Mouse (Mus musculus) heart, embryonic 13.5 days (tissue): ENCODE data around the gene Nup210l. TPM values are rescaled to one million over a fixed set of nuclear protein-coding genes. Genes with fewer than 3 reads are reported as not detected.
"Not testable (repeated sequence)": the region's sequence is repeated elsewhere in the genome, so short reads cannot be mapped to it uniquely, and the experiment has no call there.

Source experiments
- ATAC-seq: fragments of 200-750 bp; cut with Nextera tagmentation; 2 replicates; pipeline ENCODE4 v1.8.0; 2017; ENCODE audit warnings: moderate TSS enrichment; ENCODE audit not compliant: insufficient number of reproducible peaks, low FRiP score, low TSS enrichment; ENCODE audit errors: extremely low read depth
- H3K27ac ChIP-seq: fragments of 300-500 bp; sonication (generic); replicated peaks from 2 replicates; pipeline ENCODE4 v1.5.1; 2015; ENCODE audit warnings: moderate library complexity, mild to moderate bottlenecking, inconsistent platforms
- H3K27me3 ChIP-seq: fragments of 300-500 bp; sonication (generic); replicated peaks from 2 replicates; pipeline ENCODE4 v1.6.1; 2015; ENCODE audit warnings: mild to moderate bottlenecking, inconsistent platforms
- H3K36me3 ChIP-seq: fragments of 300-500 bp; sonication (generic); 2 replicates; pipeline ENCODE4 v1.6.1; 2015; ENCODE audit warnings: mild to moderate bottlenecking, inconsistent platforms
- H3K4me1 ChIP-seq: fragments of 300-500 bp; sonication (generic); 2 replicates; pipeline ENCODE4 v1.6.1; 2015; ENCODE audit warnings: inconsistent platforms
- H3K4me2 ChIP-seq: fragments of 300-500 bp; sonication (generic); 2 replicates; pipeline ENCODE4 v1.6.1; 2015; ENCODE audit warnings: inconsistent platforms, mild to moderate bottlenecking, moderate library complexity
- H3K4me3 ChIP-seq: fragments of 300-500 bp; sonication (generic); 2 replicates; pipeline ENCODE4 v1.5.1; 2015; ENCODE audit warnings: moderate library complexity, mild to moderate bottlenecking, inconsistent platforms
- H3K9ac ChIP-seq: fragments of 300-500 bp; sonication (generic); 2 replicates; pipeline ENCODE4 v1.6.1; 2015; ENCODE audit warnings: inconsistent platforms, mild to moderate bottlenecking, moderate library complexity
- H3K9me3 ChIP-seq: fragments of 300-500 bp; sonication (generic); 2 replicates; pipeline ENCODE4 v1.6.1; 2016; ENCODE audit warnings: inconsistent platforms
- WGBS: fragments of 180-500 bp; shearing (Covaris S2); methylation state at CpG from one replicate; pipeline ENCODE4 v1.1.7; 2015; ENCODE audit warnings: mixed read lengths; 5-methylcytosine and 5-hydroxymethylcytosine counted together
- polyA plus RNA-seq: library from polyadenylated mRNA; unstranded; fragments of >200 nt; fragmentation: Nextera tagmentation; extraction: Ambion mirVana; gene quantifications from 2 replicates; pipeline ENCODE4 v1.2.1, GENCODE M21; 2015

Gene Nup210l
- polyA plus RNA-seq, 1 experiment from 2014 or later: 0.31 TPM

- Histone ChIP-seq H3K36me3 (peaks cover 91% of the 10 kb centered on the region), H3K27me3 (no peaks in the 10 kb centered on the region), H3K9me3 (no peaks in the 10 kb centered on the region), H3K4me1 (no peaks in the 10 kb centered on the region; the same call in 1 of the 2 replicates), H3K4me3 (no peak overlapping the region), H3K27ac (no peak overlapping the region), H3K4me2 (no peak overlapping the region), H3K9ac (no peak overlapping the region)
- 80% methylated on average over 5 of the region's 5 CpGs for WGBS
- ATAC-seq: no peak
Observed at GRCm38 (mm10) chr3:90097928-90098327, 6.0 kb upstream of the Nup210l start.

DNA sequence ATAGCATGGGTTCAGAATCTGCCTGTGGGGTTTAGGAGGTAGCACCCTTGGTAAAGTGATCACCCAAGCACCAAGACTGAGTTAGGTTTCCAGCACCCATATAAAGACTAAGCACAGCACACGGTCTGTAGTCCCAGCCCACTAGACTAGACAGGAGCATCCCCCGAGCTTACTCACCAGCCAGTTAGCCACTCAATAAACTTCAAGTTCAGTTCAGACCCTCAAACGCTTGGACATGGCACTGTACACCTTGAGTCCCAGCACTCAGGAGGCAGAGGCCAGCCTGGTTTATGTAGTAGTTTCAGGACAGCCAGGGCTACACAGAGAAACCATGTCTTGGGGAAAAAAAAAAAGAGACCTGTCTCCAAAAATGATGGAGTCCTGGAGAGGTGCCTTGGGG, 2.9 kb upstream of the Nup210l start:
- Histone ChIP-seq H3K4me2 (no peak overlapping the region), H3K4me3 (no peak overlapping the region), H3K9ac (no peak overlapping the region), H3K36me3 (peaks cover 64% of the 10 kb centered on the region), H3K4me1 (no peaks in the 10 kb centered on the region), H3K27ac (no peak overlapping the region), H3K27me3 (no peaks in the 10 kb centered on the region), H3K9me3 (no peaks in the 10 kb centered on the region)
- 84% methylated on average over 3 of the region's 3 CpGs for WGBS
- ATAC-seq: no peak

DNA sequence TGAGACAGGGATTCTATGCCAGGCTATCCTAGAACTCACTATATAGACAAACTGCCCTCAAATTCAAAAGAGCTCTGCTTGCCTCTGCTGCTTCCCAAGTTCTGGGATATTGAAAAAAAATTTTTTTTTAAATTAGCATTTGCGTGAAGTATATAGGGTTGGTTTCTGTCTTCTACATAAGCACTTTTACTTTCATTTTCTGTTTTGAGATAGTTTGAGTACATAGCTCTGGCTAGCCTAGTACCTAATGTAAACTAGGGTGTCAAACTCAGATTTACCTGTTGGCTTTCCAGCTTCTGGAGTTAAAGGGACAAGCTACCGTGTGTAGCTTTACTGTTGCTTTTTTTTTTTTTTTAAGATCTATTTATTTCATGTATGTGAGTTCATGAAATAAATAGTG, 2.3 kb upstream of the Nup210l start:
- no peaks in the 10 kb centered on the region for H3K9me3 ChIP-seq

DNA sequence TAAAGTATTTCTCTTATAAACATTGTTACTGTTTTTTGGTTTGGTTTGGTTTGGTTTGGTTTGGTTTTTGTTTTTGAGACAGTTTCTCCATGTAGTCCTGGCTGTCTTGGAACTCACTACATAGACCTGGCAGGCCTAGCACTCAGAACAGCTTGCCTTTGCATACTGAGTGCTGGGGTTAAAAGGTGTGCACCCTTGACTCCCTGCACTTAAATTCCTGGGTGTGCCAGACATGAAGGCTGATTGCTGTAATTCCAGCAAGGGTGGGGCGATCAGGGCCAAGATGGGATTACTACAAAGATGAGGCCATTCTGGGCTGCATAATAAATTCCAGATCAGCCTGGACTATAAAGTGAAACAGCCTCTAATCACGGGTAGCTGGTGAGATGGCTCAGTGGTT, 1.7 kb upstream of the Nup210l start:
- Histone ChIP-seq H3K27me3 (no peaks in the 10 kb centered on the region), H3K4me2 (no peak overlapping the region), H3K27ac (no peak overlapping the region), H3K4me3 (no peak overlapping the region), H3K9me3 (no peaks in the 10 kb centered on the region), H3K4me1 (no peaks in the 10 kb centered on the region), H3K9ac (no peak overlapping the region), H3K36me3 (peaks cover 54% of the 10 kb centered on the region)
- ATAC-seq: no peak
- WGBS: 74% methylated on average over 2 of the region's 2 CpGs

More for the DNA sequence above, 2.3 kb upstream of the Nup210l start:
- Histone ChIP-seq H3K36me3 (peaks cover 58% of the 10 kb centered on the region), H3K27ac (no peak overlapping the region), H3K4me1 (no peaks in the 10 kb centered on the region), H3K27me3 (no peaks in the 10 kb centered on the region), H3K4me3 (no peak overlapping the region), H3K9ac (no peak overlapping the region), H3K4me2 (no peak overlapping the region)
- 89% methylated on average over 2 of the region's 2 CpGs for WGBS
- no peak for ATAC-seq

DNA sequence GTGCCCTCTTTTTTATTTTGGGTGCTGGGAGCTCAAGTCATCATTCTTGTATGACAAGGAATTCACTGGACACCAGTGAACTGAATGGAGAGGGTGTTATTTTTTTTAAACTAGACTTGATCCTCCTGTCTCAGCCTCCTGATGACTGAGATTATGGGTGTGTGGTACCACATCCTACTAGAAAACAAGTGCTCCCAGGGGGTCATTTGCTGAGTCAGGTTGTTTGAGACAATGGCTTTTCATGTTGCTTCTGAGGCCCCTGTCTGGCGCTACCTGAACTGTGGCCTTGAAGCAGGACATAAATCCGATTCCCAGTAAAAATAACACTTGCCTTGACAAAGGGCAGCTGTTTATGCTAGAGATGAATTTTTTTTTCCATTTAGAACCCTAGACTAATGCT, 756 bp upstream of the Nup210l start:
- no peak for ATAC-seq
- Histone ChIP-seq H3K9me3 (no peaks in the 10 kb centered on the region), H3K4me2 (no peak overlapping the region), H3K4me1 (no peaks in the 10 kb centered on the region), H3K36me3 (peaks cover 44% of the 10 kb centered on the region), H3K4me3 (no peak overlapping the region), H3K27me3 (no peaks in the 10 kb centered on the region), H3K9ac (no peak overlapping the region), H3K27ac (no peak overlapping the region)
- WGBS: 81% methylated on average over 2 of the region's 2 CpGs

DNA sequence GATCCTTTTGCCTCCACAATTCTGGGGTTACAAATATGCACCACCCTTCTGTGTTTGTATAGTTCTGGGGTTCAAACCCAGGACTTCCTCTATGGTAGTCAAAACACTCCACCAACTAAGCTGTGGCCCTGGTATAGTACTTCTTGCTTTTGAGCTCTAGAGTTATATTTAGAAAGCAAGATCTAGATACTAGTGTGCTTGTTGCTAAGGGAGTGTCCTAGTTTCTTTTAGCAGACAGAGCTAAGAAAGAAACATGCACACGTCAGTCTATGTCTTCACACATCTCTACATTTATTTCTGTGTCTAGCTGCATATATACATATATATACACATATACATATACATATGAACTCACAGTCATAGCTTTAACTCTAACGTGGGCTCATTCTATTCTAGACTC, 7.8 kb downstream of the Nup210l start:
- Histone ChIP-seq H3K9me3 (no peaks in the 10 kb centered on the region), H3K4me1 (peaks cover 7% of the 10 kb centered on the region; the same call in 1 of the 2 replicates), H3K9ac (no peak overlapping the region), H3K27ac (peak overlapping the region; percentile 66; the same call in 1 of the 2 replicates), H3K27me3 (no peaks in the 10 kb centered on the region), H3K4me3 (no peak overlapping the region), H3K4me2 (no peak overlapping the region), H3K36me3 (no peaks in the 10 kb centered on the region)
- ATAC-seq: no peak
- WGBS: 42% methylated on average over 2 of the region's 2 CpGs

- H3K4me3 ChIP-seq: no peak overlapping the region
- H3K9me3 ChIP-seq: no peaks in the 10 kb centered on the region
- H3K27me3 ChIP-seq: no peaks in the 10 kb centered on the region
- H3K27ac ChIP-seq: no peak overlapping the region
- no peak overlapping the region for H3K4me2 ChIP-seq
- no peak overlapping the region for H3K9ac ChIP-seq
- ATAC-seq: no peak
- WGBS: 52% methylated on average over 2 of the region's 2 CpGs
- H3K4me1 ChIP-seq: peaks cover 7% of the 10 kb centered on the region; the same call in 1 of the 2 replicates
- no peaks in the 10 kb centered on the region for H3K36me3 ChIP-seq
Observed at GRCm38 (mm10) chr3:90114342-90114741, 10.4 kb downstream of the Nup210l start.

DNA sequence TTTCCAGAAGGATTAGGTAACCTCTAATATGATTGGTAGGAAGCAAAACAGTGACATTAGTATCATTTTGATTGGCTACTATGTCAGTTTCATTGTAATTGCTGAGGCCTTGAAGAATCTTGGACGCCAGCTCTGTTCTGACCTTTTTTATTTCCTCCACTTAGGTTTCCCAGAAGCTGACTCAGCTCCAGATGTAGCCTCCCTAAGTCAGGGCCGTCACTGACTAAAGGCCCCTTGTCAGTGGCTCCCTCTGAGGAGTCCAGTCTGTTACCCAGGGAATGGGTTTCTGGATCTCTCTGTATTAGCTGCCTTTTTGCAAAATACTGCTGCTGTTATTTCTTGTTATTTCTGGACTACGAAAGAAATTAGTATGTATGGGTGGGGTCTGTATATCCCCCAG, 11.6 kb downstream of the Nup210l start:
- no peak overlapping the region for H3K4me3 ChIP-seq
- H3K9me3 ChIP-seq: no peaks in the 10 kb centered on the region
- H3K27me3 ChIP-seq: no peaks in the 10 kb centered on the region
- WGBS: 70% methylated on average over 3 of the region's 3 CpGs
- no peak overlapping the region for H3K4me2 ChIP-seq
- H3K4me1 ChIP-seq: peaks cover 7% of the 10 kb centered on the region; the same call in 1 of the 2 replicates
- no peak overlapping the region for H3K27ac ChIP-seq
- no peak overlapping the region for H3K9ac ChIP-seq
- no peak for ATAC-seq
- no peaks in the 10 kb centered on the region for H3K36me3 ChIP-seq

GRCm38 (mm10) chr3:90118132-90118790, 14.3 kb downstream of the Nup210l start:
- no peaks in the 10 kb centered on the region for H3K9me3 ChIP-seq
- ATAC-seq: no peak
- no peaks in the 10 kb centered on the region; the same call in 1 of the 2 replicates for H3K36me3 ChIP-seq
- H3K4me3 ChIP-seq: no peak overlapping the region
- 81% methylated on average over 13 of the region's 13 CpGs for WGBS
- no peak overlapping the region for H3K9ac ChIP-seq
- no peak overlapping the region for H3K27ac ChIP-seq
- no peak overlapping the region for H3K4me2 ChIP-seq
- H3K4me1 ChIP-seq: no peaks in the 10 kb centered on the region
- no peaks in the 10 kb centered on the region for H3K27me3 ChIP-seq

- whole genome bisulfite sequencing: 76% methylated on average over 5 of the region's 5 CpGs
- not testable (repeated sequence) for H3K9ac ChIP-seq, H3K36me3 ChIP-seq, H3K27me3 ChIP-seq, H3K4me3 ChIP-seq, H3K4me1 ChIP-seq, H3K9me3 ChIP-seq, H3K4me2 ChIP-seq, H3K27ac ChIP-seq, ATAC-seq
Observed at GRCm38 (mm10) chr3:90122036-90122435, 18.1 kb downstream of the Nup210l start.

GRCm38 (mm10) chr3:90125710-90126109, 21.8 kb downstream of the Nup210l start:
- no peaks in the 10 kb centered on the region for H3K4me1 ChIP-seq
- H3K9ac ChIP-seq: no peak overlapping the region
- ATAC-seq: no peak
- no peak overlapping the region for H3K4me2 ChIP-seq
- no peaks in the 10 kb centered on the region; the same call in 1 of the 2 replicates for H3K36me3 ChIP-seq
- H3K4me3 ChIP-seq: no peak overlapping the region
- no peaks in the 10 kb centered on the region for H3K27me3 ChIP-seq
- 65% methylated on average over 5 of the region's 5 CpGs for WGBS
- no peaks in the 10 kb centered on the region for H3K9me3 ChIP-seq
- no peak overlapping the region for H3K27ac ChIP-seq

- 91% methylated on average over 6 of the region's 6 CpGs for WGBS
Observed at GRCm38 (mm10) chr3:90127881-90128280, 23.9 kb downstream of the Nup210l start.

More at GRCm38 (mm10) chr3:90127881-90128280, 23.9 kb downstream of the Nup210l start:
- H3K9me3 ChIP-seq: no peaks in the 10 kb centered on the region
- no peak overlapping the region for H3K9ac ChIP-seq
- ATAC-seq: no peak
- no peaks in the 10 kb centered on the region for H3K4me1 ChIP-seq
- no peak overlapping the region for H3K4me2 ChIP-seq
- H3K4me3 ChIP-seq: no peak overlapping the region
- no peak overlapping the region for H3K27ac ChIP-seq
- H3K36me3 ChIP-seq: no peaks in the 10 kb centered on the region
- no peaks in the 10 kb centered on the region for H3K27me3 ChIP-seq
